In the genomic region with DNA sequence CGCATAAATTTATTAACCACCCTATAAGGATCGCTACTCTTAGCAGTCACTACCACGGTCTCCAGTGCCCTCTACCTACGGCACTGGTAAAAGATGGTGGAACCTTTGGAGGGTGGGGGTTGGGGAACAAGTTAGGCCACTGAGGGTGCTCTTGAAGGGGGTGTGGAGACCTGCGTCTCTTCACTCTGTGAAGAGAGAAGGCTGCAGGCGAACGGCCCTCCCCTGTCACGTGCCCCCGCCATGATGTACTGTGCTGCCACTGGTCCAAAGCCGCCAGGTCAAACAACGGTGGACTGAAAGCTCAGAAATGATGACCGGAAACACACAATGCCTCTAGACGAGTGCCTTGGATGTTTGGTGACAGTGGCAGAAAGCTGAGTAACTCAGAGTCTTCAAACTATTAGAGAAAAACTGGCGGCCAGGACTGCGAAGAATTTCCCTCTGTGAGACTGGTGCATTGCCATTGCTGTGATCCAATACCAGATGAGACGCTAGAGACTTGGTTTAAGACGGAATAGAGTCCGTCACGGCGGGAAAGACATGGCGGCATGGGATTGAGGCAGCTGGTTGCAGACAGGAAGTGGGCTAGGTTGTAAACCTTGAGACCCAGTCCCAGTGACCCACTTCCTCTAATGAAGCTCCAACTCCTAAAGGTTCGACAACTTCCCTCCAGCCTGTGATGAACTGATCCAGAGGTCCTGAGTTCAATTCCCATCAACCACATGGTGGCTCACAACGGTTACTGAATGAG, we compare ENCODE assay signal across 26 mouse cellular contexts.
A peak's percentile ranks its signal among the peaks of the same experiment; 100 is the strongest.
DNase-seq lines count a peak whose midpoint lies in the region; ATAC-seq lines count a peak whose summit lies in the region.
"Had no signal": no experiment of that assay in that cellular context is flagged by ENCODE, and none has a peak within 500 bp of the region (broad histone marks: within the 10 kb centered on the region; RNA-seq: fewer than 3 reads in every experiment).

No protein-coding gene starts in this region.

- H3K4me2 ChIP-seq in limb, embryonic 15.5 days = no peak overlapping the region
- H3K4me2 ChIP-seq: hindbrain, embryonic 13.5 days; liver, embryonic 12.5 days; midbrain, embryonic 13.5 days; neural tube, embryonic 12.5 days; stomach, embryonic 15.5 days had no signal

- no peaks in the 10 kb centered on the region for H3K27me3 ChIP-seq in limb, embryonic 15.5 days
- H3K27me3 ChIP-seq: hindbrain, embryonic 13.5 days; liver, embryonic 12.5 days; midbrain, embryonic 13.5 days; neural tube, embryonic 12.5 days; stomach, embryonic 15.5 days had no signal

- H3K9me3 ChIP-seq in limb, embryonic 15.5 days = no peaks in the 10 kb centered on the region
- H3K9me3 ChIP-seq: forebrain, embryonic 10.5 days; hindbrain, embryonic 13.5 days; liver, embryonic 12.5 days; midbrain, embryonic 13.5 days; neural tube, embryonic 12.5 days; stomach, embryonic 15.5 days had no signal

- H3K27ac ChIP-seq in limb, embryonic 15.5 days = peak overlapping the region; percentile 78
- H3K27ac ChIP-seq: heart, adult 2 months; layer of hippocampus, adult 2 months; liver, embryonic 12.5 days; midbrain, embryonic 13.5 days; neural tube, embryonic 12.5 days; stomach, embryonic 15.5 days had no signal

- no peak for ATAC-seq in limb, embryonic 15.5 days (ENCODE audit: insufficient number of reproducible peaks, low FRiP score, low TSS enrichment, low read depth)
- ATAC-seq: forebrain, embryonic 16.5 days; inflammation-experienced regulatory T-cells, adult 6 months; liver, embryonic 12.5 days; midbrain, embryonic 13.5 days had no signal

- DNase-seq in kidney, adult 9 months = peak; percentile 20
- no peak for DNase-seq in kidney, postnatal 36 days
- peak; percentile 55 for DNase-seq in R1 (ENCODE audit: low read depth, low spot score)
- DNase-seq in forelimb bud, embryonic 11.5 days (ENCODE audit: low read depth, low spot score) = peak; percentile 38
- no peak for DNase-seq in right cerebral cortex, postnatal 10 days (ENCODE audit: low spot score in 2 of 2)
- no peak for DNase-seq in gastrocnemius, adult 18-20 months (ENCODE audit: low spot score)
- DNase-seq: adrenal gland, postnatal 25 days; cerebellum, adult 8-10 months; gastrocnemius, postnatal 25 days; heart, adult 2 months; layer of hippocampus, postnatal 36 days; lung, adult 18-20 months; lung, postnatal 14 days; right cerebral cortex, adult 18-20 months; thymus, adult 2 months; thymus, postnatal 4 days had no signal

- H3K4me1 ChIP-seq in limb, embryonic 15.5 days = peaks cover 37% of the 10 kb centered on the region
- H3K4me1 ChIP-seq: liver, embryonic 12.5 days; midbrain, embryonic 13.5 days had no signal

- H3K36me3 ChIP-seq in limb, embryonic 15.5 days = no peaks in the 10 kb centered on the region
- H3K36me3 ChIP-seq: forebrain, embryonic 10.5 days; hindbrain, embryonic 13.5 days; liver, embryonic 12.5 days; midbrain, embryonic 13.5 days; neural tube, embryonic 12.5 days; stomach, embryonic 15.5 days had no signal

- no peak overlapping the region for H3K9ac ChIP-seq in limb, embryonic 15.5 days
- H3K9ac ChIP-seq: hindbrain, embryonic 13.5 days; liver, embryonic 12.5 days; midbrain, embryonic 13.5 days; neural tube, embryonic 12.5 days; stomach, embryonic 15.5 days had no signal

- WGBS in limb, embryonic 15.5 days = 74% methylated on average over 23 of the region's 23 CpGs

- H3K4me3 ChIP-seq in limb, embryonic 15.5 days = no peak overlapping the region
- H3K4me3 ChIP-seq: forebrain, embryonic 10.5 days; heart, adult 2 months; hindbrain, embryonic 13.5 days; layer of hippocampus, adult 2 months; liver, embryonic 12.5 days; midbrain, embryonic 13.5 days; neural tube, embryonic 12.5 days; stomach, embryonic 15.5 days had no signal

Comparison
In these comparisons a context has a peak if more than half of its experiments do, and no peak if none do; other contexts are left out.
1. DNase-seq: peak in kidney, adult 9 months (single experiment), R1 (single experiment) and forelimb bud, embryonic 11.5 days (single experiment); none in kidney, postnatal 36 days (0 of 2), right cerebral cortex, postnatal 10 days (0 of 2) and gastrocnemius, adult 18-20 months (single experiment).